Mouse (Mus musculus): Measurements from ENCODE around the gene Six5. TPM values are rescaled to one million over a fixed set of nuclear protein-coding genes. Genes with fewer than 3 reads are reported as not detected.

The Six5 gene
- polyA plus RNA-seq (2012; rRNA removed), result 9.1 and 9.8 TPM in 2 replicates

- Histone ChIP-seq H3K27me3 (ENCODE audit: control insufficient read depth, insufficient read depth, low read length) (peaks cover 27% of the 10 kb centered on the region), H3K4me3 (ENCODE audit: extremely low read depth, insufficient read depth, insufficient read length) (peak within 1 kb of the TSS; percentile 62), H3K36me3 (ENCODE audit: control insufficient read depth, insufficient read depth, low read length) (no peaks in the 10 kb centered on the region), H3K27ac (ENCODE audit: insufficient read depth, low read length) (peak within 1 kb of the TSS; percentile 77), H3K4me1 (ENCODE audit: control insufficient read depth, insufficient read depth, insufficient read length) (peaks cover 16% of the 10 kb centered on the region)
- DNase-seq (ENCODE audit: low read depth in 1 of 2, low spot score in 2 of 2), result no peak
- no peak for TF ChIP-seq POLR2A (IDR thresholded peaks at IDR 0.05; ENCODE audit: low read depth, low read length)
- WGBS, result 1% methylated on average over 30 of the region's 36 CpGs
Observed at GRCm38 (mm10) chr7:19094471-19094825, at the start of gene Six5. Gene Six5, plus strand, starts transcription at chr7:19094594.

GRCm38 (mm10) chr7:19044616-19045015 is 49.8 kb upstream of the Six5 start:
- Histone ChIP-seq H3K36me3 (ENCODE audit: control insufficient read depth, insufficient read depth, low read length) (peaks cover 68% of the 10 kb centered on the region), H3K4me1 (ENCODE audit: control insufficient read depth, insufficient read depth, insufficient read length) (no peaks in the 10 kb centered on the region), H3K4me3 (ENCODE audit: extremely low read depth, insufficient read depth, insufficient read length) (no peak overlapping the region), H3K27ac (ENCODE audit: insufficient read depth, low read length) (no peak overlapping the region), H3K27me3 (ENCODE audit: control insufficient read depth, insufficient read depth, low read length) (no peaks in the 10 kb centered on the region)
- no peak for TF ChIP-seq POLR2A (IDR thresholded peaks at IDR 0.05; ENCODE audit: low read depth, low read length)
- TF ChIP-seq CTCF (IDR thresholded peaks at IDR 0.05; ENCODE audit: extremely low read depth, insufficient read depth, insufficient read length, insufficient replicate concordance), result no peak
- WGBS, result 95% methylated on average over 6 of the region's 6 CpGs
- no peak for DNase-seq (ENCODE audit: low read depth in 1 of 2, low spot score in 2 of 2)

GRCm38 (mm10) chr7:19046286-19047069 is 47.9 kb upstream of the Six5 start:
- no peaks in the 10 kb centered on the region for H3K4me1 ChIP-seq (ENCODE audit: control insufficient read depth, insufficient read depth, insufficient read length)
- no peak overlapping the region for H3K27ac ChIP-seq (ENCODE audit: insufficient read depth, low read length)
- WGBS, result 91% methylated on average over 11 of the region's 11 CpGs
- H3K27me3 ChIP-seq (ENCODE audit: control insufficient read depth, insufficient read depth, low read length), result no peaks in the 10 kb centered on the region
- DNase-seq (ENCODE audit: low read depth in 1 of 2, low spot score in 2 of 2), result no peak
- TF ChIP-seq POLR2A (IDR thresholded peaks at IDR 0.05; ENCODE audit: low read depth, low read length) (no peak), CTCF (IDR thresholded peaks at IDR 0.05; ENCODE audit: extremely low read depth, insufficient read depth, insufficient read length, insufficient replicate concordance) (no peak)
- no peak overlapping the region for H3K4me3 ChIP-seq (ENCODE audit: extremely low read depth, insufficient read depth, insufficient read length)
- H3K36me3 ChIP-seq (ENCODE audit: control insufficient read depth, insufficient read depth, low read length), result peaks cover 60% of the 10 kb centered on the region

GRCm38 (mm10) chr7:19048006-19048527 is 46.3 kb upstream of the Six5 start:
- no peak overlapping the region for H3K4me3 ChIP-seq (ENCODE audit: extremely low read depth, insufficient read depth, insufficient read length)
- H3K36me3 ChIP-seq (ENCODE audit: control insufficient read depth, insufficient read depth, low read length), result peaks cover 50% of the 10 kb centered on the region
- 77% methylated on average over 14 of the region's 14 CpGs for WGBS
- TF ChIP-seq POLR2A (IDR thresholded peaks at IDR 0.05; ENCODE audit: low read depth, low read length), result no peak
- no peak for TF ChIP-seq CTCF (IDR thresholded peaks at IDR 0.05; ENCODE audit: extremely low read depth, insufficient read depth, insufficient read length, insufficient replicate concordance)
- no peaks in the 10 kb centered on the region for H3K27me3 ChIP-seq (ENCODE audit: control insufficient read depth, insufficient read depth, low read length)
- H3K27ac ChIP-seq (ENCODE audit: insufficient read depth, low read length), result no peak overlapping the region
- no peak for DNase-seq (ENCODE audit: low read depth in 1 of 2, low spot score in 2 of 2)
- no peaks in the 10 kb centered on the region for H3K4me1 ChIP-seq (ENCODE audit: control insufficient read depth, insufficient read depth, insufficient read length)

GRCm38 (mm10) chr7:19049252-19049651 is 45.1 kb upstream of the Six5 start:
- 74% methylated on average over 5 of the region's 5 CpGs for WGBS
- no peaks in the 10 kb centered on the region for H3K27me3 ChIP-seq (ENCODE audit: control insufficient read depth, insufficient read depth, low read length)
- TF ChIP-seq POLR2A (IDR thresholded peaks at IDR 0.05; ENCODE audit: low read depth, low read length) (no peak), CTCF (IDR thresholded peaks at IDR 0.05; ENCODE audit: extremely low read depth, insufficient read depth, insufficient read length, insufficient replicate concordance) (no peak)
- no peak overlapping the region for H3K4me3 ChIP-seq (ENCODE audit: extremely low read depth, insufficient read depth, insufficient read length)
- H3K4me1 ChIP-seq (ENCODE audit: control insufficient read depth, insufficient read depth, insufficient read length), result no peaks in the 10 kb centered on the region
- no peak overlapping the region for H3K27ac ChIP-seq (ENCODE audit: insufficient read depth, low read length)
- no peak for DNase-seq (ENCODE audit: low read depth in 1 of 2, low spot score in 2 of 2)
- H3K36me3 ChIP-seq (ENCODE audit: control insufficient read depth, insufficient read depth, low read length), result peaks cover 48% of the 10 kb centered on the region

- no peak for TF ChIP-seq POLR2A (IDR thresholded peaks at IDR 0.05; ENCODE audit: low read depth, low read length)
- no peak for TF ChIP-seq CTCF (IDR thresholded peaks at IDR 0.05; ENCODE audit: extremely low read depth, insufficient read depth, insufficient read length, insufficient replicate concordance)
- Histone ChIP-seq H3K4me3 (ENCODE audit: extremely low read depth, insufficient read depth, insufficient read length) (no peak overlapping the region), H3K4me1 (ENCODE audit: control insufficient read depth, insufficient read depth, insufficient read length) (no peaks in the 10 kb centered on the region), H3K36me3 (ENCODE audit: control insufficient read depth, insufficient read depth, low read length) (peaks cover 48% of the 10 kb centered on the region), H3K27ac (ENCODE audit: insufficient read depth, low read length) (no peak overlapping the region), H3K27me3 (ENCODE audit: control insufficient read depth, insufficient read depth, low read length) (no peaks in the 10 kb centered on the region)
- 58% methylated on average over 8 of the region's 8 CpGs for whole genome bisulfite sequencing
- no peak for DNase-seq (ENCODE audit: low read depth in 1 of 2, low spot score in 2 of 2)
Observed at GRCm38 (mm10) chr7:19050172-19050571, 44.2 kb upstream of the Six5 start.

- H3K27ac ChIP-seq (ENCODE audit: insufficient read depth, low read length), result no peak overlapping the region
- H3K36me3 ChIP-seq (ENCODE audit: control insufficient read depth, insufficient read depth, low read length), result peaks cover 43% of the 10 kb centered on the region
- no peak for TF ChIP-seq POLR2A (IDR thresholded peaks at IDR 0.05; ENCODE audit: low read depth, low read length)
- TF ChIP-seq CTCF (IDR thresholded peaks at IDR 0.05; ENCODE audit: extremely low read depth, insufficient read depth, insufficient read length, insufficient replicate concordance), result no peak
- H3K4me1 ChIP-seq (ENCODE audit: control insufficient read depth, insufficient read depth, insufficient read length), result no peaks in the 10 kb centered on the region
- no peak overlapping the region for H3K4me3 ChIP-seq (ENCODE audit: extremely low read depth, insufficient read depth, insufficient read length)
- 88% methylated on average over 4 of the region's 4 CpGs for WGBS
- no peaks in the 10 kb centered on the region for H3K27me3 ChIP-seq (ENCODE audit: control insufficient read depth, insufficient read depth, low read length)
- DNase-seq (ENCODE audit: low read depth in 1 of 2, low spot score in 2 of 2), result no peak
Observed at GRCm38 (mm10) chr7:19051161-19051560, 43.2 kb upstream of the Six5 start.

Measured in spleen, adult 2 months (tissue).